Mouse (Mus musculus): ENCODE results near the gene Btbd11.

Btbd11 gene

GRCm38 (mm10) chr10:85590043-85590442, 203.4 kb downstream of the Btbd11 start:
- DNase-seq (ENCODE audit: low read depth, low spot score), result no peak

- no peak for DNase-seq (ENCODE audit: low read depth, low spot score)
Observed at GRCm38 (mm10) chr10:85591296-85591695, 204.7 kb downstream of the Btbd11 start.

GRCm38 (mm10) chr10:85591986-85592385, 205.4 kb downstream of the Btbd11 start:
- no peak for DNase-seq (ENCODE audit: low read depth, low spot score)

- no peak for DNase-seq (ENCODE audit: low read depth, low spot score)
Observed at GRCm38 (mm10) chr10:85596301-85596700, 209.7 kb downstream of the Btbd11 start.

GRCm38 (mm10) chr10:85598093-85598599, 211.5 kb downstream of the Btbd11 start:
- no peak for DNase-seq (ENCODE audit: low read depth, low spot score)

DNA sequence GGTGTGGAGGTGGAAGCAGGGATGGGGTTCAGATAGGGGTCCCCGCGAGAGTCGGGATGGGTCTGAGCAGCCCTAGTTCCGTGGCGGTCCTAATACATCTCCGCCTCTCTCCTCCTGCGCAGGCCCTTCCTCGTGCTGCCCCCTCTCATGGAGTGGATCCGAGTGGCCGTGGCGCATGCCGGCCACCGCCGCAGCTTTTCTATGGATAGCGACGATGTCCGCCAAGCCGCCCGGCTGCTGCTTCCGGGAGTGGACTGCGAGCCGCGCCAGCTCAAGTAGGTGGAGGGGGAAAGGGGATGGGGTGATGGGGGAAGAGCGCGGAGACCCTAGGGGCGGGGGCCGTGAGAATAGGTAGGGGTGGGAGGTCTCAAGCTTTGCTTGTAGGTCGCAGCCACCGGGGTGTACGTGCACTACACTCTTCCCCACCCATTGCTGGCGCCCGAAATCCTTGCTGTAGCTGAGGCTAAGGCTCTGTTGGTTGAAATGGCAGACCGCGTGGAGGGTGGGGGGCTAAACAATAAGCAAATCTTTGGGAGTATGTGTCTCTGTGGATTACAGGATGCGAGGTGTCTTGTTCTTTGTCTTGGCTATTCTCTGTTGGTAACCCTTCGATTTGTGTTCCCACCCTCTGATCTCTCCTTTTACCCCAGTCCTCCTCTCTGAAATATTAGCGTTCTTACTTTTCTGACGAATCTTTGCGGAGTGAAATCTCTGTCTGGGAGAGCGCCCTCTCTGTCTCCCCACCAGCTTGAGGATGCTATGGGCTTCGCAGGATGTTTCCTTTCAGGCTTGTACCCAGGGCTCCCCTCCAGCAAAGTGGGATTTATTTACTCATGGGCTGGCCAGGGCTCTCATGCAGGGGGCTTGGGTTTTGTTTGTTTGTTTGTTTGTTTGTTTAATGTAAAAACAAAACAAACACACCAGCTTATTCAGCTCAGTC, 212.3 kb downstream of the Btbd11 start:
- DNase-seq (ENCODE audit: low read depth, low spot score), result no peak

GRCm38 (mm10) chr10:85602546-85602945, 215.9 kb downstream of the Btbd11 start:
- no peak for DNase-seq (ENCODE audit: low read depth, low spot score)

DNA sequence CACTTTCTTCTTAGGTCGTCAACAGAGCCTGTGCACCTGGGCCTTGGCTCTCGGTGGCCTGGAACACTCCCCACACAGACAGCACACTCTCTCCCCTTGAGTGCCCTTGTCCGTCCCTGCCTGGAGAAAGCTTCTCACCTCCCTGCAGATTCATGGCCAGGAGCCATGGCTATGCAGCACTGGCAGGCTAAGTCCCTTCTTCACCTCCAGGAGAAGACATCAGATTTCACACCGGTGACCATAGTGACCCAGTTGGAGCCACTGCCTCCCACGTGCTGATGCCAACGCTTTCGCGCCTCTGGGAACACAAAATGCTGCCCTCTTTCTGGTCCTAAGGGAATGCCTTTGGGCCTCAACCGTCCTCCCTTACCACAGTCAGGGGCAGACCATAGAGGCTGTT, 217.9 kb downstream of the Btbd11 start:
- no peak for DNase-seq (ENCODE audit: low read depth, low spot score)

DNA sequence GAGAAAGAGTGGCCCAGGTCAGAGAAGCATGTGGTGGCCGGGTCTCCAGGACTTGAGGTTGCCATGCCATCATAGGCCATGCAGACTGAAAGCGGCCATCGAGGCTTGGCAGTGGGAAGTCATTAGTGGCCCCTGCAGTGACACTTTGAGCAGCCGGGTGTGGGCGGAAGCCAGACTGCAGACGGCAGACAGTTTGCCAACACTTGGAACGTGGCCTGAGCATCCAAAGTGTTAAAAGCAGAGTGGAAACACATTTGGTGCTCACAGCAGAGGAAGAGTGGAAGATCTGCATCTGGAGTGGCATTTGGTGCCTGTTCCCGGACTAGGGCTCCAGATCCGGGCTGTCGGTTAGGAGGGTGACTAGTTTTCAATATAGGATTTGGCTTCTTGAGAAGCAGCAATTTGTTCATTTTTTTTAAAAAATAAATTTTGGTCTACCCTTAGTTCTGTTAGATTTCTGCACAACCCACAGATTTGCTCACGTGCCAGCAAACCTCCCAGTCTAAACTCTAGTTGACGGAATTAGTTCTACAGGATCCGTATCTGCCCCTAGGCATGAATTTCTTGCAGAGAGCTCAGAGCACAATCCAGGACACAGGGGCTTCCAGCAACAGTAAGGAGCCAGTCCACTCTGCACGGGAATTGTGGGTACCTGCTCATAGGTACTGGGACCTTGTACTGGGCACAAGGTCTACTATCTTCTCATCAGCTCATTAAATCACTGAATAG, 222.1 kb downstream of the Btbd11 start:
- DNase-seq (ENCODE audit: low read depth, low spot score), result no peak

DNA sequence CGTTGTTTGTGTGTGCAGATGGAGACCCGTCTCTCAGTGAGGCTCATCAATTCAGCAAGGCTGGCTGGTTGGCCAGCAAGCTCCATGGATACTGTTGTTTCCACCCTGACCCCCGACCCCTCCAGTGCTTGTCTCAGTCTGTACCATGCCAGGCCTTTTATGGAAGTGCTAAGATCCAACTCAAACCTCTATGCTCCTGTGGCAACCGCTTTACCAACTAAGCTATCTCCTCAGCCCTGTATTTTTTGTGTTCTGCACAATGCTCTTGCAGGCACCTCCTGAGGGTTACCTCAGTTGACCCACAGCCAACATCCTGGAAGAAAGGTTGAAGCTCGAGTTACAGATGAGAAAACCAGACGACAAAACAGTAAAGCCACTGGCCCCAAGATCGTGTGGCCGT, 230.5 kb downstream of the Btbd11 start:
- DNase-seq (ENCODE audit: low read depth, low spot score), result no peak

- DNase-seq (ENCODE audit: low read depth, low spot score), result no peak
Observed at GRCm38 (mm10) chr10:85617501-85618417, 231.1 kb downstream of the Btbd11 start.

DNA sequence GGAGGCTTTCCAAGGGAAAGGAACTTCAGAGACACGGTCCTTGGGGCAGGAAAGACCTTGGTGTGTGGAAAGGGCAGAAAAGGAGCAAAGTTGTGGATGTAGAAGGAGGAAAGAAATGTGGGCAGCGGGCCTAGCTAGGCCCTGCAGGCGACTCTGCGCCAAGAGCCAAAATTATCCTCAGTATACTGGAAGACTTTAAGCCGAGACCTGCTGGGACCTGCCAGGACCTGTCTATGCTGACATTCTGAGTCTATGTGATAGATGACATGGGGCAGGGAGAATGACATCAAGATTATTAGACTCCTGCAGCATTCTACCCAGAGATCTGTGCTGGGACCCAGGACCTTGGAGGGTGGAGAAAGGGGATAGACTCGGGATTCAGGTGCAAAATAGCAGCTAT, 234.5 kb downstream of the Btbd11 start:
- no peak for DNase-seq (ENCODE audit: low read depth, low spot score)

DNA sequence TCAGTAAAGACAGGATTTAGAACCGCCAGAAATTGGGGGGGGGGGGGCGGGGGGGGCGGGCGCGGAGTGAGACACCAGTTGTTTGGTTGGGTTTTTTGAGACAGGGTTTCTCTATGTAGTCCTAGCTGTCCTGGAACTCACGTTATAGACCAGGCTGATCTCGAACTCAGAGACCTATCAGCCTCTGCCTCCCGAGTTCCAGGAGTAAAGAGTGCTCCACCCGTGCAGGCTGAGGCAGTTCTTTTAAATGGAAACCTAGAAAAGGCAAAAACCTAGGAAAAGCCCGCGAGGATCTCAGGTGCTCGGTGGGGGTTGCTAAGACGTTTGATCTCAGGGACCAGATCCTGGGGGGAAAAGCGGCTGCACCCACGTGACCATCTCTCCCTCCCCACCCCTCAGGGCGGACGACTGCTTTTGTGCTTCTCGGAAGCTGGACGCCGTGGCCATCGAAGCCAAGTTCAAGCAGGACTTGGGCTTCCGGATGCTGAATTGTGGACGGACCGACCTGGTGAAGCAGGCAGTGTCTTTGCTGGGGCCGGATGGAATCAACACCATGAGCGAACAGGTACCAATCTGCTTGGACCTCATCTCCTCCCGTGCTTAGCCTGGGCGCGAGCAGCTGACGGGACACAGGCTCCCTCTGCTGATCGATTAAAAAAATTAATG, 238.0 kb downstream of the Btbd11 start:
- DNase-seq (ENCODE audit: low read depth, low spot score), result peak; percentile 28

GRCm38 (mm10) chr10:85625170-85625686, 238.6 kb downstream of the Btbd11 start:
- no peak for DNase-seq (ENCODE audit: low read depth, low spot score)

GRCm38 (mm10) chr10:85632030-85632429, 245.4 kb downstream of the Btbd11 start:
- no peak for DNase-seq (ENCODE audit: low read depth, low spot score)

DNA sequence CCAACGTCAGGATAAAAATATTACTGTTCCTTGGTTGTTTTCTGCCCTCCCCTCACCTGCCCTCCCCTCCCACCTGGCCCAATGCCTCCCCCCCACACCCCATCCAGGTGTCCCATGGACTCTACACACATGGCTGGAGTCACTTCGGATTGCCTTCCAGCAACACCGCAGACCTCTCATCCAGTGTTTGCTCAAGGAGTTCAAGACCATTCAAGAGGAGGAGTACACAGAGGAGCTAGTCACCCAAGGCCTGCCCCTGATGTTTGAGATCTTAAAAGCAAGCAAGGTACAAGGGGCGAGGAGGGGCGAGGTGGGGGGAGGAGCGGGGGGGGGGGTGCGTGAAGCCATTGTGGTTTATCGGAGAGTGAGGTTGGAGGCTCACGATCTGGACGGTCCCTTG, 247.0 kb downstream of the Btbd11 start:
- DNase-seq (ENCODE audit: low read depth, low spot score), result no peak

GRCm38 (mm10) chr10:85637580-85637979, 251.0 kb downstream of the Btbd11 start:
- no peak for DNase-seq (ENCODE audit: low read depth, low spot score)

- no peak for DNase-seq (ENCODE audit: low read depth, low spot score)
Observed at GRCm38 (mm10) chr10:85638141-85638540, 251.5 kb downstream of the Btbd11 start.

GRCm38 (mm10) chr10:85639581-85639980, 253.0 kb downstream of the Btbd11 start:
- DNase-seq (ENCODE audit: low read depth, low spot score), result no peak

GRCm38 (mm10) chr10:85640408-85640807, 253.8 kb downstream of the Btbd11 start:
- DNase-seq (ENCODE audit: low read depth, low spot score), result no peak

GRCm38 (mm10) chr10:85645346-85645745, 258.7 kb downstream of the Btbd11 start:
- DNase-seq (ENCODE audit: low read depth, low spot score), result no peak

Data from retina, adult 2 months (tissue).